ENCODE assay signal across 29 mouse cellular contexts in the genomic region with DNA sequence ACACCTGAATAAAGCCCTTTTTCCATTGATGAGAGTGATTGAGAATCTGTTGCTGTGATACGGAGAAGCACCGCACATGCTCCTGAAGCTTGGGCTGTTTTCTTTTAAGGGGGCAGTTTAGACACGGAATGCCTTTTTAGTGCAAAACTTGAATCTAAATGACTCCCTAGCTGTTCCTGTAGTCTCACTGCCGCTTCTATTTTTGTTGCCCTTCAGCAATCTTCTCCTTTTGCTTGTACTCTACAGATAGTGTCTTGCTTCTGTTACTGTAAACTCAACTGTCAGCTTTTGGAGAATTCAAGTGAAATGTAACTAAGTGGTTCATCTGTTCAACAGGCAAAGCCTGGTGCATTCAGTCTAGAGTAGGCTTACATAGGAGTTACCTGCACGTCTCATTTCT. TPM values are rescaled to one million over a fixed set of nuclear protein-coding genes. Genes with fewer than 3 reads are reported as not detected.
DNase-seq lines count a peak whose midpoint lies in the region; ATAC-seq and TF ChIP-seq lines count a peak whose summit lies in the region.
"Had no signal": no experiment of that assay in that cellular context is flagged by ENCODE, and none has a peak within 500 bp of the region (broad histone marks: within the 10 kb centered on the region; RNA-seq: fewer than 3 reads in every experiment).

No protein-coding gene starts in this region.

- no peak for TF ChIP-seq CTCF in cortical plate, adult 2 months (IDR thresholded peaks at IDR 0.05; ENCODE audit: extremely low read depth, insufficient read depth, low read length)

- H3K27ac ChIP-seq in heart, embryonic 14.5 days (replicated peaks in 1 of 2; ENCODE audit: control insufficient read depth in 1 of 2, insufficient read depth in 1 of 2, low read depth in 2 of 2, low read length in 2 of 2): no peak overlapping the region
- no peak overlapping the region for H3K27ac ChIP-seq in heart, embryonic 12.5 days (ENCODE audit: poor library complexity, severe bottlenecking)
- 0 out of 2 replicates have a peak overlapping the region, but pooled peaks have one; percentile 29 for H3K27ac ChIP-seq in cortical plate, adult 2 months (ENCODE audit: insufficient read depth, low read length)
- H3K27ac ChIP-seq: embryonic facial prominence, embryonic 10.5 days; embryonic facial prominence, embryonic 13.5 days; forebrain, embryonic 12.5 days; forebrain, embryonic 15.5 days; gastrocnemius, adult 2 months; heart, embryonic 13.5 days; hindbrain, embryonic 10.5 days; hindbrain, embryonic 15.5 days had no signal

- H3K9ac ChIP-seq in heart, embryonic 14.5 days (ENCODE audit: low read length): peak overlapping the region; percentile 34; the same call in 1 of the 2 replicates
- H3K9ac ChIP-seq in heart, embryonic 12.5 days: no peak overlapping the region
- H3K9ac ChIP-seq: embryonic facial prominence, embryonic 13.5 days; forebrain, embryonic 12.5 days; forebrain, embryonic 15.5 days; heart, embryonic 13.5 days; hindbrain, embryonic 15.5 days had no signal

- TF ChIP-seq POLR2A in cortical plate, adult 2 months (IDR thresholded peaks at IDR 0.05; ENCODE audit: extremely low read depth, insufficient read depth, low read length): no peak

- ATAC-seq in heart, embryonic 14.5 days (ENCODE audit: insufficient number of reproducible peaks, insufficient read depth, low FRiP score, low read depth): no peak
- ATAC-seq in heart, embryonic 12.5 days (ENCODE audit: insufficient number of reproducible peaks, low FRiP score): no peak
- ATAC-seq: CD4-positive, CD25-positive, alpha-beta regulatory T cell, adult 4 months; forebrain, embryonic 15.5 days; intestine, postnatal 0 days had no signal

- no peak overlapping the region for H3K4me2 ChIP-seq in heart, embryonic 14.5 days (ENCODE audit: low read length)
- no peak overlapping the region for H3K4me2 ChIP-seq in heart, embryonic 12.5 days
- H3K4me2 ChIP-seq: embryonic facial prominence, embryonic 13.5 days; forebrain, embryonic 12.5 days; forebrain, embryonic 15.5 days; heart, embryonic 13.5 days; hindbrain, embryonic 15.5 days had no signal

- no peaks in the 10 kb centered on the region for H3K4me1 ChIP-seq in heart, embryonic 14.5 days (ENCODE audit: control insufficient read depth in 2 of 2, insufficient read depth in 2 of 2, low read length in 2 of 2)
- H3K4me1 ChIP-seq in heart, embryonic 12.5 days (replicated peaks): peaks cover 4% of the 10 kb centered on the region; the same call in 1 of the 2 replicates
- H3K4me1 ChIP-seq in cortical plate, adult 2 months (ENCODE audit: control insufficient read depth, insufficient read depth, low read length): no peaks in the 10 kb centered on the region; the same call in 1 of the 2 replicates
- H3K4me1 ChIP-seq: embryonic facial prominence, embryonic 10.5 days; embryonic facial prominence, embryonic 13.5 days; forebrain, embryonic 12.5 days; forebrain, embryonic 15.5 days; hindbrain, embryonic 10.5 days; hindbrain, embryonic 15.5 days had no signal

- no peak overlapping the region for H3K4me3 ChIP-seq in heart, embryonic 14.5 days (ENCODE audit: control insufficient read depth in 1 of 2, insufficient read depth in 1 of 2, low read depth in 1 of 2, low read length in 2 of 2)
- H3K4me3 ChIP-seq in heart, embryonic 12.5 days: no peak overlapping the region
- no peak overlapping the region for H3K4me3 ChIP-seq in cortical plate, adult 2 months (ENCODE audit: insufficient read depth, low read length)
- H3K4me3 ChIP-seq: embryonic facial prominence, embryonic 10.5 days; embryonic facial prominence, embryonic 13.5 days; erythroblast, embryonic 14.5 days; forebrain, embryonic 12.5 days; forebrain, embryonic 15.5 days; gastrocnemius, adult 2 months; heart, embryonic 13.5 days; hindbrain, embryonic 10.5 days; hindbrain, embryonic 15.5 days had no signal

- WGBS in heart, embryonic 14.5 days: 67% methylated on average over 5 of the region's 5 CpGs
- 79% methylated on average over 5 of the region's 5 CpGs for WGBS in heart, embryonic 12.5 days

- no peaks in the 10 kb centered on the region for H3K27me3 ChIP-seq in heart, embryonic 14.5 days (ENCODE audit: control insufficient read depth, insufficient read depth, low read length)
- H3K27me3 ChIP-seq in heart, embryonic 12.5 days (replicated peaks): no peaks in the 10 kb centered on the region
- H3K27me3 ChIP-seq: embryonic facial prominence, embryonic 13.5 days; forebrain, embryonic 12.5 days; forebrain, embryonic 15.5 days; heart, embryonic 13.5 days; hindbrain, embryonic 15.5 days had no signal

- DNase-seq in brain, adult 2 months (ENCODE audit: low read depth, low spot score): peak; percentile 58
- no peak for DNase-seq in adrenal gland, postnatal 4 days (ENCODE audit: low spot score in 2 of 2)
- DNase-seq in adrenal gland, adult 18-20 months (ENCODE audit: low spot score in 2 of 2): no peak
- DNase-seq: adrenal gland, adult 8-10 months; adrenal gland, postnatal 25 days; cerebellum, adult 11 months; cerebellum, adult 2 months; cerebellum, adult 9-11 months; cerebellum, postnatal 25 days; embryo, embryonic 11 days; gastrocnemius, adult 2 months; gastrocnemius, postnatal 14 days; heart, adult 11 months; heart, postnatal 36 days had no signal

- no peaks in the 10 kb centered on the region for H3K9me3 ChIP-seq in heart, embryonic 14.5 days (ENCODE audit: control insufficient read depth, low read length)
- H3K9me3 ChIP-seq in heart, embryonic 12.5 days (replicated peaks): no peaks in the 10 kb centered on the region
- H3K9me3 ChIP-seq: embryonic facial prominence, embryonic 10.5 days; embryonic facial prominence, embryonic 13.5 days; forebrain, embryonic 12.5 days; forebrain, embryonic 15.5 days; heart, embryonic 13.5 days; hindbrain, embryonic 10.5 days; hindbrain, embryonic 15.5 days had no signal

- peaks cover 68% of the 10 kb centered on the region for H3K36me3 ChIP-seq in heart, embryonic 14.5 days (ENCODE audit: control insufficient read depth, insufficient read depth, low read length)
- H3K36me3 ChIP-seq in heart, embryonic 12.5 days: peaks cover 28% of the 10 kb centered on the region

RNA-seq across cellular contexts. Expression of a gene that starts 53.0 kb away (rescaled TPM):
- 9.0 and 9.2 TPM in 2 replicates for polyA plus RNA-seq in heart, embryonic 14.5 days (2014; fragmentation: Nextera tagmentation; extraction: Ambion mirVana)
- polyA plus RNA-seq in heart, embryonic 12.5 days (2016; fragmentation: Nextera tagmentation; extraction: Ambion mirVana): 9.9 and 10.2 TPM in 2 replicates
- 7.0 and 7.3 TPM in 2 replicates for polyA plus RNA-seq in cortical plate, adult 2 months (2012; rRNA removed)
- total RNA-seq in adrenal gland, postnatal 4 days (2021): 10 to 100 TPM; 17.6 to 20.0 TPM
- total RNA-seq in adrenal gland, adult 18-20 months (2021): 10 to 100 TPM; 14.9 to 16.9 TPM

RNA-seq across cellular contexts. Expression of a gene that starts 53.5 kb away (rescaled TPM):
- polyA plus RNA-seq in heart, embryonic 14.5 days (2014; fragmentation: Nextera tagmentation; extraction: Ambion mirVana): 4.6 and 5.9 TPM in 2 replicates
- 13.4 and 13.6 TPM in 2 replicates for polyA plus RNA-seq in heart, embryonic 12.5 days (2016; fragmentation: Nextera tagmentation; extraction: Ambion mirVana)
- polyA plus RNA-seq in cortical plate, adult 2 months (2012; rRNA removed): 252 and 271 TPM in 2 replicates
- 10 to 100 TPM; 10.8 to 11.4 TPM for total RNA-seq in adrenal gland, postnatal 4 days (2021)
- 10 to 100 TPM; 11.4 to 12.4 TPM for total RNA-seq in adrenal gland, adult 18-20 months (2021)
- total RNA-seq: common myeloid progenitor, adult 5-6 weeks; MEL had no signal
- polyA plus RNA-seq: CD4-positive, CD25-positive, alpha-beta regulatory T cell, adult 4 months; erythroblast, embryonic 14.5 days had no signal

RNA-seq across cellular contexts. Expression of a gene that starts 56.6 kb away (rescaled TPM):
- 44.6 and 46.5 TPM in 2 replicates for polyA plus RNA-seq in heart, embryonic 14.5 days (2014; fragmentation: Nextera tagmentation; extraction: Ambion mirVana)
- 53.8 and 58.7 TPM in 2 replicates for polyA plus RNA-seq in heart, embryonic 12.5 days (2016; fragmentation: Nextera tagmentation; extraction: Ambion mirVana)
- polyA plus RNA-seq in cortical plate, adult 2 months (2012; rRNA removed): 130 and 131 TPM in 2 replicates
- total RNA-seq in adrenal gland, postnatal 4 days (2021): 100 to 1,000 TPM; 105 to 121 TPM
- total RNA-seq in adrenal gland, adult 18-20 months (2021): 100 to 1,000 TPM in 1 of 2 experiments, 10 to 100 TPM in 1; 91.9 to 108 TPM

Comparison
In these comparisons a context has a peak if more than half of its experiments do, and no peak if none do; other contexts are left out.
1. RNA of a gene that starts 53.5 kb away (polyA plus RNA-seq): 252 to 271 TPM in cortical plate, adult 2 months; 13.4 to 13.6 TPM in heart, embryonic 12.5 days and 4.6 to 5.9 TPM in heart, embryonic 14.5 days; every median in the first group is over 10 times any median in the second.